Mouse (Mus musculus) T-cell, adult 2 months (primary cell): ENCODE results near the gene Ldlrad3.

Experiments
- DNase-seq: peaks from one replicate; pipeline ENCODE4 v3.0.0; 2022; ENCODE audit warnings: low spot score

Ldlrad3 gene

GRCm38 (mm10) chr2:101905534-101906378 is 280.4 kb downstream of the Ldlrad3 start:
- peak; percentile 65 for DNase-seq

GRCm38 (mm10) chr2:101902196-101902595 is 284.0 kb downstream of the Ldlrad3 start:
- no peak for DNase-seq
